Mouse (Mus musculus): ENCODE results near the gene Fam83g.
"Not testable (repeated sequence)": the region's sequence is repeated elsewhere in the genome, so short reads cannot be mapped to it uniquely, and the experiment has no call there.

The Fam83g gene

DNA sequence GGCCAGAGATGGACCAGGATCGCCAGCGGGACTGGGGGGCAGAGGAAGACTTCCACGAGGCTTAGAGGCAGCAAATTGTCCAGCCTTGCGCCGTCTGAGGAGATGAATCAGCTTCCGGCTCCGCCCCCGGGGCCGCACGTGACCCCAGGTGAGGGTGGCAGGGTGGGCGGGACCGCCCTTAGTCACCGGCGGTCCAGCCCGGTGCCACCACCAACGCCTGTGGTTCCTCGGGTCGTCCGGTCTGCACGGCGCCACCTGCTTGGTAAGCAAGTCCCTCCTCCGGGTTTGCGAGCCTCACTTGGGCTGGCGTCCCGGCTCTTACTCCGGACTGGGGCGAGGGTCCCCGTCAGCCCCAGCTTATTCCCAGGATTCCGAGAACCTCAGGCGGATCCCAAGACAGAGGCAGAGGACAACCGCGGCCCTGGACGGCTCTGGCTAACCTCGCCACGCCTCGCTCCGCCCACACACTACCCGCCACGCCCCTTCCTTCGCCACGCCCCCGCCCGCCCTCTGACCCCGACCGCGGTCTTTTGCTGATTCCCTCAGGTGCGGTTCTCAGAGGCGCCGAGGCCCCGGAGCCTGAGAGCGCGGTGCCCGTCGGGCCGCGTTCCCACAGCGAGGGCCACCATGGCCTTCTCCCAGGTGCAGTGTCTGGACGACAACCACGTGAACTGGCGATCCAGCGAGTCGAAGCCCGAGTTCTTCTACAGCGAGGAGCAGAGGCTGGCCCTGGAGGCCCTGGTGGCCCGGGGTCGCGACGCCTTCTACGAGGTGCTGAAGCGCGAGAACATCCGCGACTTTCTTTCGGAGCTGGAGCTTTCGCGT is at the start of gene Fam83g:
Gene Fam83g (plus strand): TSS at position 185 of the 825 bp plus-strand sequence.
- peak; percentile 68 for DNase-seq (ENCODE audit: low spot score)

DNA sequence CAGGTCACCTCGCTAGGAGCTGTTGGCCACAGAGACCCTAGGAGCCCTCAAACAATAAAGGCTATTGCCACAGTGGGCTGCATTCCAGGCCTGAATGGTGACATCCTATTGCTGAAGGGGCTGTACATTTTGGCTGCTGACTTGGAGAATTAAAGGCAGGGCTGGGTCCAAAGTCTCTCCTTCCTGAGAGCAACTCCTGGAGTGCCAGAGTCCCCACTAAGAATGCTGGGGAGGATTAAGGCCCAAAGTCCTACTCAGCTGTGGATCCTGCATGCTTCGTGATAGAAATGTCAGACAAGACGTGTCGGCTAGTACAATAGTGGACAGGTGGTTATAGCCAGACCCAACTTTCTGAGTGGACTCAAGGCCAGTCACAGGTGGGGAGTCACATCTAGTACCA is 47.6 kb upstream of the Fam83g start:
- not testable (repeated sequence) for DNase-seq (ENCODE audit: low spot score)

DNA sequence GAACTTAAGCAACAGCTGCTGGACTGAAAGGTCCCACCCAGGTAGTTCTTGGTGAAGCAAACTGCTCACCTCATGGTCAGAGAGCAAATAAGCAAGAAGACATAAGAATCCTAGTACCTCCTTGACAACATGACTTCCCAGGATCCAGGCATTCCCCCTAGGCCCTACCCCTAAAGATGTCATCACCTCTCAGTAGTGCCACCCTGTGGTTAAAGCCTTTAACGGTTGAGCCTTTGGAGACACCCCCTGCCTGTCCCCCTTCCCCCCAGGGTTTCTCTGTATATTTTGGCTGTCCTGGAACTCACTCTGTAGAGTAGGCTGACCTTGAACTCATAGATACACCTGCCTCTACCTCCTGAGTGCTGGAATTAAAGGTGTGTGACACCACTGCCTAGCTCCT is 46.5 kb upstream of the Fam83g start:
- DNase-seq (ENCODE audit: low spot score) = no peak

DNA sequence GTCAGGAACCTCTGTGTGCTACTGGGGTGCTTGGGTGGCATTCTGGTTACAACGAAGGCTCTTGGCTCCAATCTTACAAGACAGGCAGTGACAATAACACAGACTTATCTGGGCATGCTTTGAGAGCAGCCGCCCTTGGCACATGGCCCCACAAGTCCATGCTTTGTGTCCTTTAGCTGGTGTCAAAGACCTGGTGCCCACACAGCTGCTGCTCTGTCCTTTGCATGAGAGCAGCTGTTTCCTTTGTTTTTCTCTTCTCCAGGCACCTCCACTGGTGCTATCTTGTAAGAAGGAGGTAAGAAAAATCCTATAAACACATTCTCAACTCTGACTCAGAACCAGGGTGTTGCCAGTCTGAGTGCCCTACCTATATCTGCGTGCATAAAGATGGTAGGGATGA is 46.0 kb upstream of the Fam83g start:
- DNase-seq (ENCODE audit: low spot score) = no peak

DNA sequence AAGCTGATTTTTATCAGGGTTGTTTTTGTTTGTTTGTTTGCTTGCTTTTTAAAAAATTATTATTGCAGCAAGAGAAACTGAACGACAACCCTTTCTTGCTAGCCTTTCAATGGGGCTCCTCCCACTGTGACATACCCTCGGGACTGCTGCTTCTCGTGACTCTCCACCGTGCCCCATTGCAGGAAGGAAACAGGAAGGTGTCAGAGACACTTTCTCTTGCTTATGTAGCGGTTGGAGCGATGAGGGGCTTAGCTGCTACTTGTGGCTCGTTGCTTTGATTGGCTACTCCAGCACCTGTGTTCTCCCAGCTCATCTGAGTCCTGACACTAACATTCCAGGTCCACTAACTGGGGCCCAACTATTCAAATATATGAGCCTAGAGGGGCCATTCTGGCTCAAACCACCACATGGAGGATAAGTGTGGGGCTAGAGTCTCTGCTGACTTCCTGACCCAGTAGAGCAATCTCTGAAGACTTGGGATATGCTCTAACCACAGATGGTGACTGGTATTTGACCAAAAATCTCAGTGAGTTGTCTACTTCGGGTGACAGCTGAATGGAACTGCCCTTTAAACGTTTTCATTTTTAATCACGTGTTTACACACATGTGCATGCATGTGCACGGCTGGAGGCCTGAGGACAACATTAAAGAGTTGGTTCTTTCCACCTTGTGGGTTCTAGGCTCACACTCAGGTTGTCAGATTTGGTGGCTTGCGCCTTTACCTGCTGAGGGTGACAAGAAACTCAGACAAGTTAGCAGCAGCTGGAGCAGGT is 44.9 kb upstream of the Fam83g start:
- no peak for DNase-seq (ENCODE audit: low spot score)

DNA sequence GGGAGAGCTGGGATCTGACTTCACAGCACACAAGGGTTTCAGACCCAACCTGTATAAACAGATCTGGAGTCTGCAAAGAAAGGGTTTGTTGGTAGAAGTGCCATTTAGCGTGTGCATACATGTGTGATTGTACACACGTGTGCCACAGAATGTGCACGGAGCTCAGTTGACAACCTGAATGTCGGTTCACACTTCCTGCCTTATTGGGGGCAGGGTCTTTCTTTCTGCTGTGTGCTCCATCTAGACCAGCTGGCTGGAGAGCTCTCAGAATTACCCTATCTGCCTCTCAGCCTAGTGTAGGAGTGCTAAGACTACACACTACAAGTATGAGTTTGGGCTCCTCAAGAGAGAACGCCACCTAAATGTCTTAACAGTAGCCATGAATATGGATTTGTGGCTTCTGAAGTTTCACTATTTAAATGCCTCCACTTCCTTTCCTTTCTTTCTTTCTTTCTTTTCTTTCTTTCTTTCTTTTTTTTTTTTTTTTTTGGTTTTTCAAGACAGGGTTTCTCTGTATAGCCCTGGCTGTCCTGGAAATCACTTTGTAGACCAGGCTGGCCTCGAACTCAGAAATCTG is 44.2 kb upstream of the Fam83g start:
- no peak for DNase-seq (ENCODE audit: low spot score)

DNA sequence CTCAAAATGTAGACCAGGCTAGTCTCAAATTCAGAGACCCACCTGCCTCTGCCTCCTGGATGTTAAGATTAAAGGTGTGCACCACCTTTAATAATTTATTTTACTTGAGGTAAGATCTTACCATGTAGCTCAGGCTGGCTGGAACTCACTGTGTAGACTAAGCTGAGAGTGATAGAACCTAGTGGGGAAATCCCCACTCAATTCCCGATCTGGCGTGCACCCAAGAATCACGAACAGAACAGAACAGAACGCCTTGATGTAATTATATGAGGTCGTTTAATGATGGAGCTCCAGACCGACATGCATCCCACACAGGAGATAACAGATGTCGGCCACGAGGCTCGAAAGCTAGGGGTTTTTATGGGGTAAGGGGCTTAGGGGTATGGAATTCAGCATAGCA is 43.3 kb upstream of the Fam83g start:
- not testable (repeated sequence) for DNase-seq (ENCODE audit: low spot score)

DNA sequence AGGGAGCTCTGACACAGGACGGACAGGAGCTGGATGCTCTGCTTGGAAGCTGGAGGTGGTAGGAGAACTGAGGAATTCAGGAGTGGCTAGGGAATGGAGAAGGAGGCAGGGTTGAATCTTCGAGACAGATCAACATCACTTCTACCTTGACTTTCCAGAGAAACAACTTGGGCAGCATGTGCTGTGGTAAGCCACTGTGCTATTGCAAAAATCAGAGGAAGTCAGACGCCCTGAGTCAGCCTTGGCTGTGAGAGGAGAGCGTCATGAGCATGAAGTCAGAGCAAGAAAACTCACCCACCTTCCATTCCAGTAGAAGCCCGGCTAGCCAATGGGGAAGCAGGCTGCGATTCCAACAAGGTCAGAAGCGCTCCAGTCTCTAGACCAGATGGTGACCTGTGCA is 41.8 kb upstream of the Fam83g start:
- DNase-seq (ENCODE audit: low spot score) = no peak

DNA sequence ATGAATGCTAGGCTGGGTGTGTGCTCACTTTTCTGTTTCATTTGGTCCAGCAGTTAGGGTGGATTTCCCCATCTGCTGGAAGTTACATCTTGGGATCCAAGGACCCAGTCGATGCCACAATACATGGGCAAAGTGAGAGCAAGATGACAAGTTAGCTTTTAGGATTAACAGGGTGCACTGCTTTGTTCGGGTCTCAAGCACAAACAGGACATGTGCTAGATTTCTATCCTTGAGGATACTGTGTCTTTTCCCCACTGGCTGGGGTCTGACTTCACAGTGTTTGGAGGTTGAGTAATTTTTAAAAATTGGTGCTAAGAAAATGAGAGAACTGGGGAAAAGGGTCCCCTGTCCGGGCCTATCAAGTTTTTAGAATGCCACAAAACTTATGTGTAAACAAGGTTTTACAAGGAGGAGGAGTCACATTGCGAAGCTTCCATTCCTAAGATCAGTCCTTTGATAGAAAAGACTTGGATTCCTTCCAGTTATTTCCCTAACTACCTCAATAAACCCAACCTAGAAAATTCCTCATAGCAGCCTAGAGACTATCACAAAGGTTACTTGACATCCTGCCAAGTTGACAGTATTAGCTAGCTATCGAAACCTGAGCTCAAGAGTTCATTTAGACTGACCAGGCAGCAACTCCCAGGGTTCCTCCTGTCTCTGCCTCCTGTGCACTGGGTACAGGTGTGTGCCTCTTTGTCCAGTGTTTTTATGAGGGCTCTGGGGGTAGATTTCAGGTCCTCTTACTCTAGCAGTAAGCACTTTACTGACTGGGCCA is 40.5 kb upstream of the Fam83g start:
- DNase-seq (ENCODE audit: low spot score) = no peak

DNA sequence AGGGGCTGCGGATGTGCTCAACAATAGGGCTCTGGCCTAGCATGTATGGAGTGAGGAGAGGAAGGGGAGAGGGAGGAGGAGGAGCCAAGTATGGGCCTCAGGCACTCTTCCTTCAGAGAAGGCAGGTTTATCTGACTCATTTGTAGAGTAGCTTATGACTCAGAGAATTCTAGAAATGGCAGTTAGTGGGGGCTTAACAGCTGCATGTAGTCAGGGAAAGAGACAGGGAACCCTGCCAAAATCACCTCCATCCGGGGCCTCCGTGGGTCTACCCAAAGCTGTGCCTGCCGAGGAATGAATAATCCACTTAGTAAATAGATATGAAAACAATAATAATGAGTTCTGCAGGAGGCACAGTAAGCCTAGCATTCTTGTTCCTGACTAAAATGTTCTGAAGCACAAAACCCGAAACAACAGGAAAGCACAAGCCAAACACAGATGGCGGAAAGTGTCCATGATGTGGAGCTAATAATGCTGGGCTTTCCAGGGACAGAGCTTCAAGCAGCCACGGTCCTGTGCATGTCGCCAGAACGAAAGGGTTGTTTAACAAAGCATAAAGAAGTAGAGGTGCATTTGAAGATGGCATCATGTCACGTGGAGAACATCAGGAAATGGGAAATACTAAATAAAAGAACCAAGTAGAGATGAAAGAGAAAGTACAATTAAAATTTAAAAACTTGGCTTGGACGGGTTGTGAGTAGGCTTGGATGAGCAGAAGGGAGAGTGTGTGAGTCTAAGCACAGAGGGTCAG is 39.1 kb upstream of the Fam83g start:
- DNase-seq (ENCODE audit: low spot score) = no peak

DNA sequence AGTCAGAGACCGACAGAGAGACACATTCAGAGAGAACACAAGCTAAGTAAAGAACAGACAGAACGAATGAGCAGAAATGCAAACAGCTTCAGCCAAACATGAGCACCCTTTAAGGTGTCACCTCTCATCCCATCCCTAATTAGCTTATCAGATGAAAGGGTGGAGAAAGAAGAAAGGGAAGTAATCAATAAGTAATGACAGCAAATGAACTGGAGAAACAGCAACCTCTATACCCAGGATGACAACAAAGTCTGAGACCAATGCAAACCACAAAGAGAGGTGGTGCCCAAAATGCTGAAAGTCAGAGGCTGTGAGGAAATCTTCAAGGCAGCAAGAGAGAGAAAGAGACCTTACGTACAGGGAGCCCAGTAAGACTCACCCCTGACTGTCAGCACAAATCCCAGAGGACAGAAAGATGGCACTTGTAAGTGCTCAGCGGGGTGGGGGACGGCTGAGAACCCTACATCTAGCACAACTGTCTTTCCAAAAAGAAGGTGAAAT is 38.5 kb upstream of the Fam83g start:
- DNase-seq (ENCODE audit: low spot score) = no peak

DNA sequence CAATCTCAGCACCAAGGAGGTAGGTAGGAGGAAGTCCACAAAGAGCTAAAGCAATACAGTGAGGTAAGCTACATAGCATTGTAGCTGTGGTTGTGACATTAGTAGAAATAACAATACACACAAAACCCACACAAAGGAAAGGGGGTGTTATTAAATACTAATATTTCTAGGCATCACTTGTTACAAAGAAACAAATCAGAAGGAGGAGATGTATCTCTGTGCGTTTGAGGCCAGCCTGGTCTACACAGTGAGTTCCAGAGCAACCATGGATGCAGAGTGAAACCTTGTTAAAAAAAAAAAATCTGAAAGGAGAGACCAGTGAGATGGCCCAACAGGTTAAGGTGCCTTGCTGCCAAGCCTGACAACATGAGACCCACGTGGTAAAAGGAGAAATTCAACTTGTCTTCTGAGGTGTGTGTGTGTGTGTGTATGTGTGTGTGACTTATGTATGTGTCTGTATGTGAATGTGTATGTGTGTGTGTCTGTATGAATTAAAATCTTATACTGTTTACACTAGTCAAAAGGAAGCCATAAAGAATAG is 37.3 kb upstream of the Fam83g start:
- DNase-seq (ENCODE audit: low spot score) = no peak

DNA sequence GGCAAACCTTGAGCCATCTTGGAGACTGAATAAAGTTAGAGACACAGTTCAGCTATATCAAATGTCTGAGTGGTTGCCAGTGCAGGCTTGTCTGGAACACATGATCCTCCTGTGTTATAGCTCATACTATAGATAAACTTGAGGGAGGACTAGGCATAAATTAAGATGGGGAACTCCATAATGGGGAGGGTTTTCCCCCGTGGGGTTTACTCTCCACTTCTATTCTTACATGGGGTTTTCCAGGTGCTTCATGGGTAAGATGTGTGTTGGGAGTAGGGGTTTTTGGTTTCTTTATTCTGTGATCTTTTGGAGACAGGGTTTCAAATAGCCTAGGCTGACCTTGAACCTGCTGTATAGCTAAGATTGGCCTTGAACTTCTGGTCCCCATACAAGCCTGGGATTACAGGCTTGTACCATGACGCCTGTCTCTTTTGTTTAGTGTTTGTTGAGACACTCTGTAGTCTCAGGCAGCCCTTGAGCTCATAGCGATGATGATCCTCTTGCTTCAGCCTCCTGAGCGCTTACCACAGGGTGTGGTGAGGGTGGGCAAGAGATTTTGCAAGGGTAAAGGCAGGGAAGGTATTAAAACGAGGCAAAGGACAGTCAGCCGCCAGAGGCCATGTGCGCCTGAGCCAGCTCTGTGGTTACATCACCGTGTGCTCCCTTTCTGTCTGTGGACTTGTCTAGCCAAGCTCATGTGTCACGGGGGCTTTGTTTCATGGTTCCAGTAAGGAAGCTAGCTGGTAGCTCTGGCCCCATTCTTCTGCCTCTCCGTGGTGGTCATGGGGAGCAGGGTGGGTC is 36.6 kb upstream of the Fam83g start:
- no peak for DNase-seq (ENCODE audit: low spot score)

DNA sequence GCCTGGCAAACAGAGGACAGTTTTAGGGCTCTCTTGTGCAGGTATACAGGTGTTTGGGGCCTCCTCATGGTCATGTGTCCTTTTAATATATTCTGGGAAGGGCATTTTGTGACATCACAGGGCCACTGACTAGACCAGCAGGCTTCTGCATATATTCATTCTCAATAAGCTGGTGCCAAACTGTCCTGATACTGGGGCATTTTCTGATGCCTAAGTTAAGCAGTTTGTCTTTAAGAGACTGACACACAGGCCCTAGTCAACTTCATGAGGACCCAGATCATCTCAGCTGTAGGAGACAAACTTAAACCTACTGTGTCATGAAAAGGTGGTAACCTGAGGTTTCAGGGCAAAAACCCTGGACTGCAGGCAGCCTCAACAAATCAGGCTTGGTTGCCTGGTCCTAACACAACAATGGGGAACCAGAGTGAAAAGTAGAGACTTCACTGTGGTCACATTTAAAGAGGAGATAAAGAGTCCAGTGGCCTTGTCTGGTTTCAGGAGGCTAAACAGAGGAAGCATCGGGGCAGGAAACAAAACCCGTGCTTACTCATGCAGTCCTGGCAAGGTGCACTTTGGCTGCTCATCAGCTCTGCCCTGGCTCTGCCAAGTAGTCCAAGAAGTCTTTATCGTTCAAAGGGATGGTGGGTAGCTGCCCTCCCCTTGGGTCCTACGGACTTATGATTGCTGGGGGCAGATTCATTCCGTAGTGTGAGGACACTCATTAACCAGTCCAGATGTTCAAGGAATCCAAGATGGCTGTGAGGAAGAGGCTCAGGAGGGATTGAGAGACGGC is 35.7 kb upstream of the Fam83g start:
- no peak for DNase-seq (ENCODE audit: low spot score)

DNA sequence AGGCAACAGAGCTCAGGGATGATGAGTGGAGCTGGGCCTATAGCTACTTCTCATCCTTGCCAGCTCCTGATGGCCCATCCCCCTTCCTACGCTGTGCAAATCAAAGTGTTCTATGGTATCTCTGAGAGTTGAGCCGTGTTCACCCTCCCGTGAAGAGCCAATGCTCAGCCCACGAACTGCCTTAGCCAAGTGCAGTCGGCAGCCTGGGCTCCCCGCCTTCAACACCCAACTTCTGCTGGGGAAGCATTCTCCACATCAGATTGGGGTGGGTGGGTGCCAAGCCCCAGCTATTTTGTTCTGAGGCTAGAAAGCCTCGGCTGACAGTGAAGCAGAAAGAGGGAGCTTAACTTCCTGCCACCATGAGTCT is 35.2 kb upstream of the Fam83g start:
- no peak for DNase-seq (ENCODE audit: low spot score)

DNA sequence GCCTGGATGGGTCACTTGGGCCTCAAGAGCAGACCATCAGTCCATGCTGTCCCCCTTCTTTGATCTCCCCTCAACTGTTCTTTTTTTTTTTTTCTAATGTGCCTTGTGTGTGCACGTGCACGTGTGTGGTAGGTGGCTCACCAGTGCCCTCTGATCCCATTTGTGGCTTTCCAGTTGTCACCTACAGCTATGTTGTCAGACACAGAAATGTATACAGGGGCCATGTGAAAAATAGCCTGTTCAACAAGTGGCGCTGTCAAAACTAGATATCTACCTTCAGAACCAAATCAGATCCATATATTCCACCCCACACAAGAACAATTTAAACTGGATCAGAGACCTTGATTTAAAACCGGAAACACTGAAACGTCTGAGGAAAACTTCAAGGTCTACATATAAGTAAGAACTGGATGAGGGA is 34.7 kb upstream of the Fam83g start:
- DNase-seq (ENCODE audit: low spot score) = no peak

DNA sequence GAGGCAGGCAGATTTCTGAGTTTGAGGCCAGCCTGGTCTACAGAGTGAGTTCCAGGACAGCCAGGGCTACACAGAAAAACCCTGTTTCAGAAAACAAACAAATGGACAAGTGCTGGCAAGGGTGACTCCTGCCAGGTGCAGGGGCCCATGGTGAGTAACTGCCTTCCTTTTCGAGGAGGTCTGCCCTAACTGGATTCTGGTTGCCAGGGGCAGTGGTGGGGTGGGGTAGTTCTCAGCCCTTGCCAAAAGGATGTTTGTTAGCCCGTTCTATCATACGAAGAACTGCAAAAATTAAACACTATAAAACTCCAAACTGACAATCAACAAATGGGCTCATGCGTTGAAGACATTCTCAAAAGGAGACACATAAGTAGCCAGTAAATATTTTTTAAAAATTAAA is 34.3 kb upstream of the Fam83g start:
- DNase-seq (ENCODE audit: low spot score) = no peak

DNA sequence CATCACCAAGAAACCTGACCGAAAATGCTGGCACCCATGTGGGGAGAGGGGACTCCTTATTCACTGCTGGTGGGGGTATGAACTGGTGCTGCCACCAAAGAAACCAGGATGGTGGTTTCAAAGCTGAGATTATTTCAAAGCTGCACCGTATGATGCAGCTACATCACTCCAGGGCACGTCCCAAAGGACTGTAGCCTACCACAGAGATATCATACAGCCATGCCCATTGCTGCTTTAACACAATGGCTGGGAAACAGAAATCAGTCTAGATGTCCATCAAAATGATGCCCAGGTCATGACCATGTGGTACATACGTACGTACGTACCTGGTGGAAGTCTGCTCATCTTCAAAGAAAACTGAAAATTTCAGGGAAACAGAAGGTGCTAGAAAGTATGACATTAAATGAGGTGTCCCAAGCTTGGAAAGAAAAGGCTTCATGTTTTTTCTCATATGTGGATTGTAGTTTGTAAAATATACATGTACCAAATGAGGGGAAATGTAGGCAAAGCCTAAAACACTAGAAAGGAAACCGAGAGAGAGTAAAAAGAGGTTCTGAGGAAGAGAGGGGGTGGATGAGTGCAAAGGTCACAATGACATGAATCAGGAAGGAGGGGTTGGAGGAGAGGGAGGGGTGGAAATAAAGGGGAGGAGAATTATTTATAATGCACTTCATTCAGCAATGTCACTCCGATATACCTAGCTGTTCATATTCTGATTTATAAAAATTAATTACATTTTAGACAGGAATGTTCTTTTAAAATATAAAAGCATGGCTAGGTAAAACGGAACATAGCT is 33.2 kb upstream of the Fam83g start:
- no peak for DNase-seq (ENCODE audit: low spot score)

DNA sequence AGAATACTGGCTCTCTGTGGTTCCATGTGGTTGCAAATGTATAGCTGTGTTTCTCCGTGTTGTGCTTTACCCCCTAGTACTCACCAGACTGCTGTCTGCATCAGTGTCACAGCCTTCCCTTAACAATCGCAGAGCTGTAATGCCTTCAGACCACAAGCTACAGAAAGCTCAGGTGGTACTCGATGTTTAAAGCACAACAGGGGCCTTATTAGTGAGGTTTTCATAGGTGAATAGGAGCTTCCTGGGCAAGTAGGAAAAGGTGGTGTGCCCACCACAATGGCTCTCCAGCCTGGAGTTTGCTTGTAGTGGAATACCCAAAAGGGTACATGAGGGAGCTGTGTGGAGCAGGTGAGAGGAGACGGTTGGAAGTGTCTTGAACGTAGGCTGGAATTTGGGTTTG is 31.7 kb upstream of the Fam83g start:
- no peak for DNase-seq (ENCODE audit: low spot score)
